Mouse (Mus musculus) embryonic fibroblast, embryonic 13.5 days (primary cell): ENCODE results near the gene Dnajc6.

Source experiments
- CTCF ChIP-seq: IDR thresholded peaks from 2 replicates; pipeline ENCODE4 v1.5.1; 2011; ENCODE audit warnings: mild to moderate bottlenecking, control low read depth, low read length, moderate library complexity, borderline replicate concordance; ENCODE audit not compliant: insufficient read depth
- POLR2A ChIP-seq: IDR thresholded peaks from 2 replicates; pipeline ENCODE4 v1.6.1; 2011; ENCODE audit warnings: low read depth, mild to moderate bottlenecking, control low read depth, low read length, moderate library complexity

DNA sequence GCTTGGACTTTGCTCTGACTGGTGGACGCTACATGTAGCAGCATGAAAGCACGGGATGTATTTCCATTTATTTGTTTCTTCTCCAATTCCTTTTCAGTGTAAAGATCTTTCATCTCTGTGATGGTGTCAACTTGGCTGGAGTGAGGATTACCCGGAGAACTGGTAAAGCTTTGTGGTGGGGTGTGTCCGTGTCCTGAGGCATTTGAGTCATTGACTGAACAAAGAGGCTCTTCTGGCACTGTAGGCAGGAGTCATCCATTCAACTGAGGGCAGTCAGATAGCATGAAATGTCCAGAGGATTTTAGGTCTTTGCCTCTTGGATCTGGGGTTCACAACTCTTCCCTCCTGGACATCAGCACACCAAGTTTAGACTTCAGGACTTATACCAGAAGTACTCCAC lies 35.5 kb downstream of the Dnajc6 start:
- no peak for TF ChIP-seq CTCF
- TF ChIP-seq POLR2A: no peak
